Mouse (Mus musculus) MEL (cell line): ENCODE data around the gene Acot3. TPM values are rescaled to one million over a fixed set of nuclear protein-coding genes. Genes with fewer than 3 reads are reported as not detected.

Source experiments
- DNase-seq: peaks from one replicate; pipeline ENCODE4 v3.0.0; 2011; ENCODE audit warnings: low read depth, low spot score
- H3K27ac ChIP-seq: 2 replicates; pipeline ENCODE4 v1.5.1; 2012; ENCODE audit warnings: low read depth, mild to moderate bottlenecking, control low read depth, low read length, moderate library complexity; ENCODE audit not compliant: control insufficient read depth
- H3K27me3 ChIP-seq, 2 experiments: fragments of 150-350 bp in 1 of 2; sonication (generic) in 1 of 2; 2 replicates each; pipeline ENCODE4 v1.6.1; 2012; ENCODE audit warnings: low read length in 2 of 2, mild to moderate bottlenecking in 2 of 2, improper control_type of control experiment in 1 of 2, moderate library complexity in 1 of 2; ENCODE audit not compliant: insufficient read depth in 2 of 2, control insufficient read depth in 1 of 2
- H3K36me3 ChIP-seq, 2 experiments: 2 replicates each; pipeline ENCODE4 v1.6.1; 2012 to 2014; ENCODE audit warnings: low read length in 2 of 2, improper control_type of control experiment in 1 of 2, inconsistent platforms in 1 of 2, mild to moderate bottlenecking in 1 of 2; ENCODE audit not compliant: insufficient read depth in 2 of 2, control insufficient read depth in 1 of 2
- H3K4me1 ChIP-seq, 2 experiments: fragments of 150-350 bp in 1 of 2; sonication (generic) in 1 of 2; 2 replicates each; pipeline ENCODE4 v1.6.1; 2012; ENCODE audit warnings: low read length in 2 of 2, improper control_type of control experiment in 1 of 2, mild to moderate bottlenecking in 1 of 2; ENCODE audit not compliant: insufficient read depth in 2 of 2, control insufficient read depth in 1 of 2
- H3K4me3 ChIP-seq, 2 experiments: fragments of 150-350 bp in 1 of 2; sonication (generic) in 1 of 2; 2 replicates each; pipeline ENCODE4 v1.5.1; 2012; ENCODE audit warnings: low read depth in 2 of 2, low read length in 2 of 2, mild to moderate bottlenecking in 2 of 2, moderate library complexity in 2 of 2, control low read depth in 1 of 2, improper control_type of control experiment in 1 of 2; ENCODE audit not compliant: control insufficient read depth in 1 of 2, insufficient read depth in 1 of 2
- H3K79me2 ChIP-seq: 2 replicates; pipeline ENCODE4 v1.6.1; 2012; ENCODE audit warnings: mild to moderate bottlenecking, low read length, moderate library complexity; ENCODE audit not compliant: control insufficient read depth, poor library complexity, insufficient read depth
- H3K9ac ChIP-seq: 2 replicates; pipeline ENCODE4 v1.6.1; 2012; ENCODE audit warnings: low read depth, mild to moderate bottlenecking, control low read depth, low read length, moderate library complexity; ENCODE audit not compliant: control insufficient read depth, poor library complexity, severe bottlenecking
- H3K9me3 ChIP-seq: fragments of 150-350 bp; sonication (generic); replicated peaks from 2 replicates; pipeline ENCODE4 v1.6.1; 2012; ENCODE audit warnings: mild to moderate bottlenecking, low read length, improper control_type of control experiment, moderate library complexity; ENCODE audit not compliant: insufficient read depth
- BHLHE40 ChIP-seq: IDR thresholded peaks from 2 replicates; pipeline ENCODE4 v1.6.1; 2012; ENCODE audit warnings: low read depth, mild to moderate bottlenecking, inconsistent platforms, low read length, improper control_type of control experiment, borderline replicate concordance
- CHD1 ChIP-seq: IDR thresholded peaks from 2 replicates; pipeline ENCODE4 v1.6.1; 2012; ENCODE audit warnings: low read depth, mild to moderate bottlenecking, inconsistent platforms, low read length, improper control_type of control experiment
- CHD2 ChIP-seq: IDR thresholded peaks from 2 replicates; pipeline ENCODE4 v1.6.1; 2011; ENCODE audit warnings: low read length, improper control_type of control experiment
- CTCF ChIP-seq, 3 experiments: IDR thresholded peaks in 2 of 3; conservative IDR thresholded peaks in 1 of 3; 2 replicates each; pipeline ENCODE4 v1.5.1; 2011 to 2012; ENCODE audit warnings: low read length in 3 of 3, low read depth in 2 of 3, mild to moderate bottlenecking in 2 of 3, improper control_type of control experiment in 1 of 3, inconsistent platforms in 1 of 3, mixed read lengths in 1 of 3, moderate library complexity in 1 of 3; ENCODE audit not compliant: control insufficient read depth in 1 of 3, insufficient read depth in 1 of 3, poor library complexity in 1 of 3, severe bottlenecking in 1 of 3
- E2F4 ChIP-seq: IDR thresholded peaks from 2 replicates; pipeline ENCODE4 v1.6.1; 2011; ENCODE audit warnings: low read depth, low read length, improper control_type of control experiment, borderline replicate concordance
- ELF1 ChIP-seq: IDR thresholded peaks from 2 replicates; pipeline ENCODE4 v1.6.1; 2014; ENCODE audit warnings: low read depth, mild to moderate bottlenecking, inconsistent platforms, low read length, improper control_type of control experiment, moderate library complexity
- ETS1 ChIP-seq: IDR thresholded peaks from 2 replicates; pipeline ENCODE4 v1.6.1; 2012; ENCODE audit warnings: low read depth, mild to moderate bottlenecking, inconsistent platforms, low read length, improper control_type of control experiment, moderate library complexity
- GABPA ChIP-seq: IDR thresholded peaks from 2 replicates; pipeline ENCODE4 v1.6.1; 2012; ENCODE audit warnings: low read depth, mild to moderate bottlenecking, inconsistent platforms, low read length, improper control_type of control experiment, moderate library complexity
- HCFC1 ChIP-seq: IDR thresholded peaks from 2 replicates; pipeline ENCODE4 v1.6.1; 2012; ENCODE audit warnings: low read depth, mild to moderate bottlenecking, inconsistent platforms, low read length, improper control_type of control experiment, moderate library complexity
- KAT2A ChIP-seq: conservative IDR thresholded peaks from 2 replicates; pipeline ENCODE4 v1.6.1; 2012; ENCODE audit warnings: low read depth, low read length, improper control_type of control experiment, inconsistent platforms
- MAFK ChIP-seq: IDR thresholded peaks from 2 replicates; pipeline ENCODE4 v1.6.1; 2011; ENCODE audit warnings: low read depth, mild to moderate bottlenecking, low read length, improper control_type of control experiment, borderline replicate concordance
- MEF2A ChIP-seq: IDR thresholded peaks from 2 replicates; pipeline ENCODE4 v1.6.1; 2014; ENCODE audit warnings: low read depth, mild to moderate bottlenecking, inconsistent platforms, low read length, improper control_type of control experiment; ENCODE audit not compliant: poor library complexity, insufficient replicate concordance, severe bottlenecking; ENCODE audit errors: extremely low read depth
- MXI1 ChIP-seq: IDR thresholded peaks from 2 replicates; pipeline ENCODE4 v1.6.1; 2011; ENCODE audit warnings: mild to moderate bottlenecking, low read depth, low read length, improper control_type of control experiment
- MYB ChIP-seq: IDR thresholded peaks from 2 replicates; pipeline ENCODE4 v1.6.1; 2011; ENCODE audit warnings: mild to moderate bottlenecking, low read depth, low read length, improper control_type of control experiment
- MYC ChIP-seq: IDR thresholded peaks from 2 replicates; pipeline ENCODE4 v1.6.1; 2011; ENCODE audit warnings: low read depth, mild to moderate bottlenecking, low read length, improper control_type of control experiment, moderate library complexity
- NRF1 ChIP-seq: IDR thresholded peaks from 2 replicates; pipeline ENCODE4 v1.6.1; 2014; ENCODE audit warnings: low read depth, mild to moderate bottlenecking, inconsistent platforms, low read length, improper control_type of control experiment, moderate library complexity; ENCODE audit not compliant: poor library complexity, insufficient read depth, severe bottlenecking
- POLR2A ChIP-seq, 2 experiments: IDR thresholded peaks; 2 replicates each; pipeline ENCODE4 v1.6.1; 2011 to 2012; ENCODE audit warnings: low read length in 2 of 2, mild to moderate bottlenecking in 2 of 2, control low read depth in 1 of 2, improper control_type of control experiment in 1 of 2, low read depth in 1 of 2, moderate library complexity in 1 of 2; ENCODE audit not compliant: control insufficient read depth in 1 of 2, insufficient read depth in 1 of 2, poor library complexity in 1 of 2
- POLR2AphosphoS2 ChIP-seq: IDR thresholded peaks from 2 replicates; pipeline ENCODE4 v1.6.1; 2011; ENCODE audit warnings: low read length, improper control_type of control experiment
- RAD21 ChIP-seq: IDR thresholded peaks from 2 replicates; pipeline ENCODE4 v1.6.1; 2011; ENCODE audit warnings: mild to moderate bottlenecking, low read depth, low read length, improper control_type of control experiment
- RCOR1 ChIP-seq: IDR thresholded peaks from 2 replicates; pipeline ENCODE4 v1.6.1; 2012; ENCODE audit warnings: low read depth, mild to moderate bottlenecking, inconsistent platforms, low read length, improper control_type of control experiment
- SIN3A ChIP-seq: IDR thresholded peaks from 2 replicates; pipeline ENCODE4 v1.6.1; 2012; ENCODE audit warnings: low read length, improper control_type of control experiment, inconsistent platforms
- SMC3 ChIP-seq: IDR thresholded peaks from 2 replicates; pipeline ENCODE4 v1.6.1; 2011; ENCODE audit warnings: low read depth, low read length, improper control_type of control experiment
- TAL1 ChIP-seq: IDR thresholded peaks from 2 replicates; pipeline ENCODE4 v1.6.1; 2012; ENCODE audit warnings: mild to moderate bottlenecking, inconsistent platforms, low read length, moderate library complexity, mixed read lengths
- TCF12 ChIP-seq: IDR thresholded peaks from 2 replicates; pipeline ENCODE4 v1.6.1; 2014; ENCODE audit warnings: low read depth, mild to moderate bottlenecking, inconsistent platforms, low read length, improper control_type of control experiment, moderate library complexity
- USF1 ChIP-seq: IDR thresholded peaks from 2 replicates; pipeline ENCODE4 v1.6.1; 2014; ENCODE audit warnings: low read depth, mild to moderate bottlenecking, inconsistent platforms, low read length, improper control_type of control experiment, moderate library complexity
- USF2 ChIP-seq, 2 experiments: IDR thresholded peaks; 2 replicates each; pipeline ENCODE4 v1.6.1; 2011 to 2012; ENCODE audit warnings: improper control_type of control experiment in 2 of 2, low read length in 2 of 2, borderline replicate concordance in 1 of 2, inconsistent platforms in 1 of 2, low read depth in 1 of 2, mild to moderate bottlenecking in 1 of 2; ENCODE audit not compliant: insufficient read depth in 1 of 2
- ZC3H11A ChIP-seq: IDR thresholded peaks from 2 replicates; pipeline ENCODE4 v1.6.1; 2012; ENCODE audit warnings: low read depth, mild to moderate bottlenecking, inconsistent platforms, low read length, improper control_type of control experiment
- ZMIZ1 ChIP-seq: IDR thresholded peaks from 2 replicates; pipeline ENCODE4 v1.6.1; 2012; ENCODE audit warnings: low read depth, mild to moderate bottlenecking, inconsistent platforms, low read length, improper control_type of control experiment, moderate library complexity
- ZNF384 ChIP-seq: IDR thresholded peaks from 2 replicates; pipeline ENCODE4 v1.6.1; 2012; ENCODE audit warnings: low read depth, mild to moderate bottlenecking, inconsistent platforms, low read length, improper control_type of control experiment
- polyA plus RNA-seq, 2 experiments: library from polyadenylated mRNA; stranded (reverse) in 1 of 2; unstranded in 1 of 2; fragments of >175 nt in 1 of 2; fragments of >200 nt in 1 of 2; gene quantifications; 2 replicates each; pipeline versions ENCODE4 v1.2.1 to v1.2.4; 2012; ENCODE audit warnings: low replicate concordance in 2 of 2, low read depth in 1 of 2; ENCODE audit not compliant: insufficient read length in 2 of 2, insufficient read depth in 1 of 2, missing spikeins in 1 of 2
- total RNA-seq: library from RNA; depleted of rRNA; stranded (reverse); fragments of 300-350 nt; gene quantifications from 2 replicates; pipeline ENCODE4 v1.2.3, GENCODE M21; 2012

Gene Acot3
- total and polyA plus RNA-seq, 3 experiments = not detected

DNA sequence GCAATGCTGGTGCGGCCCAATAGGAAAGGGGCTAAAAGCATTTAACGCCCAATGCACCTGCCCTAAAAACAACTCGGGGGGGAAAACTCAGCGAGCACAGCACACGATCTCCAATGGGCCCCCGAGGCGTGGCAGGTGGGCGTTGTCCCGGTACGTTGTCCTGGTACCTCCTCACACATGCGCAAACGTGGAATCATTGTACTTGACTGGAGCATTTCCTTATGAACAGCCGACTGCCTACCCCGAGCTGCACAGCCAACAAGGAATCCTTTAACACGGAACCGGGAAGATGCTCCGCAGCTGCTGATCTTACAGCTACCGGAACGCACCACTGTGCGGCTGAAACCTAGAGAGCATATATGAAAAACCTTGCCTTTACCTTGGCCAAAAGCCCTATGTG lies 10.4 kb downstream of the Acot3 start:
- H3K4me1 ChIP-seq = no peaks in the 10 kb centered on the region
- DNase-seq = no peak
- H3K9me3 ChIP-seq = no peaks in the 10 kb centered on the region
- TF ChIP-seq ZC3H11A (no peak), ZMIZ1 (no peak), MYC (no peak), MXI1 (no peak), MYB (no peak), GABPA (no peak), POLR2A (IDR thresholded peaks at IDR 0.05; ENCODE audit: control insufficient read depth in 1 of 2, insufficient read depth in 1 of 2, low read depth in 1 of 2, low read length in 2 of 2, poor library complexity in 1 of 2) (no peak), HCFC1 (no peak), CHD1 (no peak), POLR2AphosphoS2 (no peak), RAD21 (no peak)
- no peaks in the 10 kb centered on the region for H3K36me3 ChIP-seq
- no peaks in the 10 kb centered on the region for H3K27me3 ChIP-seq
- H3K27ac ChIP-seq = no peak overlapping the region
- no peak overlapping the region for H3K4me3 ChIP-seq
- H3K9ac ChIP-seq = no peak overlapping the region
- H3K79me2 ChIP-seq = no peaks in the 10 kb centered on the region

DNA sequence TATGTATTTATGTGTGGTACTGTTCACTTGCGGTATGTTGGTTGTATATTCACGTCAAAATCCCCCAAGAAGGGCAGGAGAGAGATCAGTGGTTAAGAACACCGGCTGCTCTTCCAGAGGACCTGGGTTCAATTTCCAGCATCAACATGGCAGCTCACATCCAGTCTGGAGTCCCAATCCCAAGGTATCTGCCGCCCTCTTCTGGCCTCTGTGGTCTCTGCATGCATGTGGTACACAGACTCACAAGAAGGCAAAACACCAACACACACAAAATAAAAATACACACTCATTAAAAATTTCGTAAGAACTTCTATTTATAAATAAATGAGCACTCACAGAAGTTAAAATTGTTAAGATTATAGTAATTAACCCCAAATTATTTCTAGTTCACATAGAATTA lies 11.3 kb downstream of the Acot3 start:
- Histone ChIP-seq H3K27me3 (no peaks in the 10 kb centered on the region), H3K36me3 (no peaks in the 10 kb centered on the region), H3K9me3 (no peaks in the 10 kb centered on the region), H3K9ac (no peak overlapping the region), H3K27ac (no peak overlapping the region), H3K4me1 (no peaks in the 10 kb centered on the region), H3K4me3 (no peak overlapping the region), H3K79me2 (no peaks in the 10 kb centered on the region)
- TF ChIP-seq MXI1 = no peak
- no peak for TF ChIP-seq MAFK
- no peak for TF ChIP-seq ZNF384
- peak; percentile 74 for TF ChIP-seq ZC3H11A
- TF ChIP-seq HCFC1 = no peak
- no peak for TF ChIP-seq ZMIZ1
- no peak for TF ChIP-seq TAL1
- no peak for TF ChIP-seq NRF1
- no peak for TF ChIP-seq CHD1
- TF ChIP-seq ETS1 = no peak
- no peak for TF ChIP-seq MYB
- TF ChIP-seq USF1 = no peak
- no peak for TF ChIP-seq POLR2A (IDR thresholded peaks at IDR 0.05; ENCODE audit: control insufficient read depth in 1 of 2, insufficient read depth in 1 of 2, low read depth in 1 of 2, low read length in 2 of 2, poor library complexity in 1 of 2)
- no peak for TF ChIP-seq CHD2
- TF ChIP-seq RAD21 = peak; percentile 85
- TF ChIP-seq USF2 (IDR thresholded peaks at IDR 0.05; ENCODE audit: borderline replicate concordance in 1 of 2, insufficient read depth in 1 of 2, low read depth in 1 of 2, low read length in 2 of 2) = no peak
- TF ChIP-seq MEF2A = no peak
- no peak for TF ChIP-seq POLR2AphosphoS2
- no peak for TF ChIP-seq E2F4
- no peak for TF ChIP-seq MYC
- TF ChIP-seq SIN3A = no peak
- TF ChIP-seq RCOR1 = no peak
- TF ChIP-seq BHLHE40 = no peak
- peak; percentile 63 to 80 (median 80) for TF ChIP-seq CTCF (IDR thresholded peaks at IDR 0.05 in 2 of 3, conservative IDR thresholded peaks at IDR 0.05 in 1 of 3; ENCODE audit: control insufficient read depth in 1 of 3, insufficient read depth in 1 of 3, low read depth in 2 of 3, low read length in 3 of 3, poor library complexity in 1 of 3, severe bottlenecking in 1 of 3)
- TF ChIP-seq SMC3 = peak; percentile 78
- no peak for TF ChIP-seq KAT2A
- no peak for TF ChIP-seq ELF1
- TF ChIP-seq TCF12 = no peak
- DNase-seq = peak; percentile 69
